ENCODE assay signal across 8 mouse cellular contexts in genomic region chr19:55592876-55593691, GRCm38 (mm10).
DNase-seq lines count a peak whose midpoint lies in the region; ATAC-seq and TF ChIP-seq lines count a peak whose summit lies in the region.

No protein-coding gene starts in this region.

- peak; percentile 65 for ATAC-seq in forebrain, embryonic 15.5 days (replicated peaks)
- no peak for ATAC-seq in midbrain, postnatal 0 days (ENCODE audit: low FRiP score)

- H3K9ac ChIP-seq in forebrain, embryonic 15.5 days (replicated peaks): no peak overlapping the region
- no peak overlapping the region for H3K9ac ChIP-seq in midbrain, postnatal 0 days (replicated peaks; ENCODE audit: low read length, poor library complexity, severe bottlenecking)

- WGBS in forebrain, embryonic 15.5 days: 25% methylated on average over 26 of the region's 26 CpGs
- 50% methylated on average over 26 of the region's 26 CpGs for WGBS in midbrain, postnatal 0 days

- TF ChIP-seq CTCF in midbrain, postnatal 0 days (IDR thresholded peaks at IDR 0.05): no peak

- H3K27ac ChIP-seq in forebrain, embryonic 15.5 days (replicated peaks): no peak overlapping the region
- H3K27ac ChIP-seq in midbrain, postnatal 0 days (ENCODE audit: low read depth, low read length): no peak overlapping the region

- no peak overlapping the region for H3K4me3 ChIP-seq in forebrain, embryonic 15.5 days
- H3K4me3 ChIP-seq in midbrain, postnatal 0 days (ENCODE audit: low read depth, low read length): no peak overlapping the region

- H3K9me3 ChIP-seq in forebrain, embryonic 15.5 days: no peaks in the 10 kb centered on the region
- no peaks in the 10 kb centered on the region for H3K9me3 ChIP-seq in midbrain, postnatal 0 days (ENCODE audit: low read length)

- H3K36me3 ChIP-seq in forebrain, embryonic 15.5 days: no peaks in the 10 kb centered on the region
- H3K36me3 ChIP-seq in midbrain, postnatal 0 days (ENCODE audit: insufficient read depth, low read length): no peaks in the 10 kb centered on the region

- peaks cover 8% of the 10 kb centered on the region; the same call in 1 of the 2 replicates for H3K27me3 ChIP-seq in forebrain, embryonic 15.5 days
- H3K27me3 ChIP-seq in midbrain, postnatal 0 days (ENCODE audit: insufficient read depth, low read length): no peaks in the 10 kb centered on the region

- peaks cover 30% of the 10 kb centered on the region for H3K4me1 ChIP-seq in forebrain, embryonic 15.5 days
- H3K4me1 ChIP-seq in midbrain, postnatal 0 days (ENCODE audit: insufficient read depth, low read length): no peaks in the 10 kb centered on the region; the same call in 1 of the 2 replicates

- peak overlapping the region; percentile 25; the same call in 1 of the 2 replicates for H3K4me2 ChIP-seq in forebrain, embryonic 15.5 days (replicated peaks)
- 0 out of 2 replicates have a peak overlapping the region, but pooled peaks have one; percentile 12 for H3K4me2 ChIP-seq in midbrain, postnatal 0 days (ENCODE audit: low read depth, low read length, poor library complexity, severe bottlenecking)

- peak; percentile 60 for DNase-seq in retina, postnatal 1 day
- DNase-seq in retina, embryonic 14.5 days (ENCODE audit: low spot score): no peak
- peak; percentile 73 to 81 for DNase-seq in kidney, postnatal 25 days
- peak; percentile 77 for DNase-seq in midbrain, postnatal 0 days (ENCODE audit: low spot score)
- DNase-seq in cerebellum, postnatal 4 days (ENCODE audit: low spot score in 2 of 2): no peak
- no peak for DNase-seq in spleen, postnatal 14 days (ENCODE audit: low spot score in 2 of 2)
- no peak for DNase-seq in cerebellum, adult 11-12 months

Comparison
In these comparisons a context has a peak if more than half of its experiments do, and no peak if none do; other contexts are left out.
1. DNase-seq: peak in retina, postnatal 1 day (single experiment), kidney, postnatal 25 days (2 of 2) and midbrain, postnatal 0 days (single experiment); none in retina, embryonic 14.5 days (single experiment), cerebellum, postnatal 4 days (0 of 2), spleen, postnatal 14 days (0 of 2) and cerebellum, adult 11-12 months (single experiment).